Mouse (Mus musculus): ENCODE data around the gene Clasrp. TPM values are rescaled to one million over a fixed set of nuclear protein-coding genes. Genes with fewer than 3 reads are reported as not detected.
"Not testable (repeated sequence)": the region's sequence is repeated elsewhere in the genome, so short reads cannot be mapped to it uniquely, and the experiment has no call there.

Clasrp gene
- polyA plus RNA-seq, 1 experiment from 2014 or later = 51.4 TPM

- peaks cover 25% of the 10 kb centered on the region for H3K36me3 ChIP-seq
- 0 out of 2 replicates have a peak overlapping the region, but pooled peaks have one; percentile 50 for H3K27ac ChIP-seq
- peak overlapping the region; percentile 83 for H3K4me2 ChIP-seq
- not testable (repeated sequence) for ATAC-seq (ENCODE audit: borderline replicate concordance, extremely low read depth, low FRiP score, low TSS enrichment); H3K27me3 ChIP-seq; H3K9me3 ChIP-seq; H3K9ac ChIP-seq
- peaks cover 19% of the 10 kb centered on the region for H3K4me1 ChIP-seq
- 57% methylated on average over 10 of the region's 10 CpGs for WGBS
- H3K4me3 ChIP-seq = peak overlapping the region; percentile 97
Observed at GRCm38 (mm10) chr7:19604606-19605214, 424 bp upstream of the Clasrp start.

- Histone ChIP-seq H3K4me1 (peaks cover 19% of the 10 kb centered on the region), H3K4me3 (peak overlapping the region; percentile 97), H3K9me3 (no peaks in the 10 kb centered on the region), H3K36me3 (peaks cover 39% of the 10 kb centered on the region), H3K4me2 (peak overlapping the region; percentile 83), H3K27me3 (no peaks in the 10 kb centered on the region), H3K27ac (no peak overlapping the region), H3K9ac (peak overlapping the region; percentile 97)
- 77% methylated on average over 12 of the region's 12 CpGs for WGBS
- ATAC-seq (ENCODE audit: borderline replicate concordance, extremely low read depth, low FRiP score, low TSS enrichment) = no peak
Observed at GRCm38 (mm10) chr7:19603055-19603454, 1.2 kb downstream of the Clasrp start.

GRCm38 (mm10) chr7:19600562-19600961 lies 3.7 kb downstream of the Clasrp start:
- Histone ChIP-seq H3K36me3 (peaks cover 50% of the 10 kb centered on the region), H3K9me3 (no peaks in the 10 kb centered on the region), H3K9ac (no peak overlapping the region), H3K27ac (no peak overlapping the region), H3K4me1 (peaks cover 19% of the 10 kb centered on the region), H3K4me2 (no peak overlapping the region), H3K4me3 (no peak overlapping the region), H3K27me3 (no peaks in the 10 kb centered on the region)
- 65% methylated on average over 5 of the region's 5 CpGs for WGBS
- ATAC-seq (ENCODE audit: borderline replicate concordance, extremely low read depth, low FRiP score, low TSS enrichment) = no peak

GRCm38 (mm10) chr7:19593061-19593730 lies 11.1 kb downstream of the Clasrp start:
- no peak overlapping the region for H3K9ac ChIP-seq
- H3K27ac ChIP-seq = no peak overlapping the region
- no peak for ATAC-seq (ENCODE audit: borderline replicate concordance, extremely low read depth, low FRiP score, low TSS enrichment)
- H3K9me3 ChIP-seq = no peaks in the 10 kb centered on the region
- 82% methylated on average over 10 of the region's 10 CpGs for WGBS
- H3K4me2 ChIP-seq = no peak overlapping the region
- no peaks in the 10 kb centered on the region for H3K4me1 ChIP-seq
- no peaks in the 10 kb centered on the region for H3K27me3 ChIP-seq
- H3K4me3 ChIP-seq = no peak overlapping the region
- H3K36me3 ChIP-seq = peaks cover 73% of the 10 kb centered on the region

- ATAC-seq (ENCODE audit: borderline replicate concordance, extremely low read depth, low FRiP score, low TSS enrichment) = no peak
- H3K27ac ChIP-seq = no peak overlapping the region
- WGBS = 60% methylated on average over 3 of the region's 3 CpGs
- no peaks in the 10 kb centered on the region for H3K9me3 ChIP-seq
- no peaks in the 10 kb centered on the region for H3K27me3 ChIP-seq
- peaks cover 85% of the 10 kb centered on the region for H3K36me3 ChIP-seq
- H3K4me1 ChIP-seq = no peaks in the 10 kb centered on the region
- H3K4me2 ChIP-seq = no peak overlapping the region
- no peak overlapping the region for H3K9ac ChIP-seq
- no peak overlapping the region for H3K4me3 ChIP-seq
Observed at GRCm38 (mm10) chr7:19589917-19590316, 14.4 kb downstream of the Clasrp start.

- peaks cover 92% of the 10 kb centered on the region for H3K36me3 ChIP-seq
- WGBS = 40% methylated on average over 3 of the region's 3 CpGs
- no peaks in the 10 kb centered on the region for H3K4me1 ChIP-seq
- H3K9me3 ChIP-seq = no peaks in the 10 kb centered on the region
- H3K27me3 ChIP-seq = no peaks in the 10 kb centered on the region
- no peak overlapping the region for H3K27ac ChIP-seq
- ATAC-seq (ENCODE audit: borderline replicate concordance, extremely low read depth, low FRiP score, low TSS enrichment) = no peak
- no peak overlapping the region for H3K4me2 ChIP-seq
- H3K9ac ChIP-seq = no peak overlapping the region
- H3K4me3 ChIP-seq = no peak overlapping the region
Observed at GRCm38 (mm10) chr7:19589207-19589606, 15.1 kb downstream of the Clasrp start.

GRCm38 (mm10) chr7:19586269-19586668 lies 18.0 kb downstream of the Clasrp start:
- Histone ChIP-seq H3K9me3 (no peaks in the 10 kb centered on the region), H3K4me2 (no peak overlapping the region), H3K27ac (no peak overlapping the region), H3K36me3 (peaks cover 87% of the 10 kb centered on the region), H3K4me3 (no peak overlapping the region), H3K9ac (no peak overlapping the region), H3K27me3 (no peaks in the 10 kb centered on the region), H3K4me1 (no peaks in the 10 kb centered on the region)
- WGBS = 83% methylated on average over 46 of the region's 46 CpGs
- no peak for ATAC-seq (ENCODE audit: borderline replicate concordance, extremely low read depth, low FRiP score, low TSS enrichment)

DNA sequence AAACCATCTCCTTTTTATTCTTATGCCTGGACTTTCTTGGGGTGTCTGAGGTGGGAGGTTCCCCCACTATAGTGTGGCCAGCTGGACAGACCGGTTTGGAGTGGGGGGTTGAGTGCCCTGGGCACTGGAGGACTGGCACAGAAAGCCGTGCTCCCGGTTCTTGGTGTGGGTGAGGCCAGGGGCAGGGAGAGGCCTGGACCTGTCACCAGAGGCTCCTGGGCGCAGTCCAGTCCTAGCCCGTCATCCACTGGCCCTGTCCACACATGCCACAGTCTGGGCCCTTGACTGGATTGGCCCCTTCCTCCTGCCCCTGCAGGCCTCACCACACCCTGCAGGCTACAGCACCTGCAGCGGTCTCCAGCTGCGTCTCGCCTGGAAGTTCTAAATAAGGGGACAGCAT lies 23.7 kb downstream of the Clasrp start:
- peaks cover 48% of the 10 kb centered on the region for H3K36me3 ChIP-seq
- peaks cover 32% of the 10 kb centered on the region for H3K27me3 ChIP-seq
- H3K27ac ChIP-seq = no peak overlapping the region
- no peak overlapping the region for H3K4me3 ChIP-seq
- ATAC-seq (ENCODE audit: borderline replicate concordance, extremely low read depth, low FRiP score, low TSS enrichment) = peak; percentile 12; the same call in 1 of the 2 replicates
- no peak overlapping the region for H3K9ac ChIP-seq
- H3K9me3 ChIP-seq = no peaks in the 10 kb centered on the region
- 81% methylated on average over 8 of the region's 8 CpGs for WGBS
- H3K4me1 ChIP-seq = peaks cover 11% of the 10 kb centered on the region
- H3K4me2 ChIP-seq = no peak overlapping the region

DNA sequence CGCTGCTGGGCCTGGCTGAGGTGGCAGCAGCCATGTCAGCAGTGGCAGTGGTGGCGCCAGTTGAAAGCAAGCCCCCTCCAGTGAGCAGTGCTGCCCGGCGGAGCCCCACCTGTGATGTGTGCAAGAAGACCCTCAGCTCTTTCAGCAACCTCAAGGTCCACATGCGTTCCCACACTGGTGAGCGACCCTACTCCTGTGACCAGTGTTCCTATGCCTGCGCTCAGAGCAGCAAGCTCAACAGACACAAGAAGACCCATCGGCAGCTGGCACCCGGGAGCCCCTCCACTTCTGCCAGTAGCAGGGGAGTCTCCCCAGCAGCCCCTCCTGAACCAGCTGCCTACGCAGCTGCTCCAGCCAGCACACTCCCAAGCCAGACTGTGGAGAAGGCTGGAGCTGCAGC lies 24.5 kb downstream of the Clasrp start:
- Histone ChIP-seq H3K27ac (no peak overlapping the region), H3K9me3 (no peaks in the 10 kb centered on the region), H3K9ac (no peak overlapping the region), H3K4me1 (peaks cover 11% of the 10 kb centered on the region), H3K4me3 (no peak overlapping the region), H3K36me3 (peaks cover 41% of the 10 kb centered on the region), H3K27me3 (peaks cover 33% of the 10 kb centered on the region), H3K4me2 (no peak overlapping the region)
- WGBS = 81% methylated on average over 10 of the region's 10 CpGs
- no peak for ATAC-seq (ENCODE audit: borderline replicate concordance, extremely low read depth, low FRiP score, low TSS enrichment)

DNA sequence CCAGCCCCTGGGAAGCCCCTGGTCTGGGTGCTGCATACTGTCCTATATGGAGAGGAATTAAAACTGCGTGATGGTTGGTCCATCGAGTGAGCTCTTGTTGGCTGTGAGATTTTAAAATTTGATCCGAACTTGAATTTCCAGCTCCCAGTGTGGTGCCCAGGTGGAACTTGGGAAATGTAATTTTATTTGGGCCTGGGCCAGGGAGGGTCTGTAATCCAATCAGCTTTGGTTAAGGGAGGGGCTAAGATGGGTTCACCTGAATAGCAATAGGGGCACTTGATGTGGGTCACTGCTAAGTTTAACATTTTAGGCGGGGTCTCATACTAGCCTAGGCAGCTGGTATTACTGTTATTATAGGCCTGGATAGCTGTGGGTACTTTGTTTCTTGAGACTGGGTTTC lies 25.9 kb downstream of the Clasrp start:
- 60% methylated on average over 4 of the region's 4 CpGs for WGBS
- peaks cover 28% of the 10 kb centered on the region for H3K36me3 ChIP-seq
- H3K9me3 ChIP-seq = no peaks in the 10 kb centered on the region
- H3K4me3 ChIP-seq = no peak overlapping the region
- H3K4me2 ChIP-seq = peak overlapping the region; percentile 89; the same call in 1 of the 2 replicates
- H3K27me3 ChIP-seq = peaks cover 35% of the 10 kb centered on the region
- H3K4me1 ChIP-seq = peaks cover 18% of the 10 kb centered on the region
- no peak overlapping the region for H3K27ac ChIP-seq
- no peak for ATAC-seq (ENCODE audit: borderline replicate concordance, extremely low read depth, low FRiP score, low TSS enrichment)
- no peak overlapping the region for H3K9ac ChIP-seq

GRCm38 (mm10) chr7:19577877-19578414 lies 26.3 kb downstream of the Clasrp start:
- H3K27me3 ChIP-seq = peaks cover 35% of the 10 kb centered on the region
- H3K9me3 ChIP-seq = no peaks in the 10 kb centered on the region
- H3K27ac ChIP-seq = no peak overlapping the region
- H3K4me3 ChIP-seq = peak overlapping the region; percentile 43
- H3K4me1 ChIP-seq = peaks cover 18% of the 10 kb centered on the region
- 19% methylated on average over 10 of the region's 10 CpGs for WGBS
- H3K4me2 ChIP-seq = peak overlapping the region; percentile 89
- H3K9ac ChIP-seq = peak overlapping the region; percentile 27; the same call in 1 of the 2 replicates
- ATAC-seq (ENCODE audit: borderline replicate concordance, extremely low read depth, low FRiP score, low TSS enrichment) = no peak
- peaks cover 27% of the 10 kb centered on the region for H3K36me3 ChIP-seq

DNA sequence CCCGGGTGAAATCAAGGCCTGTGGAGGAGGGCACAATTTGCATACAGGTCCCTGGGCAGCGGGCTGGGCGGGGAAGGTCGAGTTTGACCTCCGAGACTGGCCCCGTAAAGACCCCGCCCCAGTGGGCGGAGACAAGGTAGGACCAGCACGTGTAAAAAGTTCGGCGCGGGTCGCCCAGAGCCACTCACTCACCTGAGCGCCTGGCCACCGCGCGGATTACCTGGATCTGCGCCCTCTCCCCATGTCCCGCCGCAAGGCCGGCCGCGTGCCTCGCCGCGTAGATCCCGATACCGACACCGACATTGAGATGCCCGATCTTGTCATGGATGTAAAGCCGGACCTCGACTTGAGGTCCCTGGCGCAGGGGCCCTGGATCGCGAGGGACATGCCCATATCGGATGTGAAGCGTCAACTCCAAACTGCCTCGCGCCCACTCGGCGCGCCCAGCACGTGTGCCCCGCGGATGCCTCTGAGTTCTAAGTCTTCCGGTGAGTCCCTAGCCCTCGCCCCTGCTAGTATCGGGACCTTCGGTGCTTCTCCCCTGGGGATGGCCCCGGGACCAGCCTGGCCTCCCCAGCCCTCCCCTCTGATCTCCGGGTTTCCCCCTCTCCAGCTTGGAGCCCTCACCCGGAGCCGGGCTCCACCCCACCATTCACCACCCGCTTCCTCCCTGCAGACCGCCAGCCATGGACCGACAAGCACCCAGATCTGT lies 27.0 kb downstream of the Clasrp start, which contains the start of the genes Zfp296 and Gemin7:
TSS of gene Zfp296 (plus strand) at position 147 of the 712 bp plus-strand sequence.
TSS of gene Gemin7 (minus strand) at position 455 of the 712 bp plus-strand sequence.
- Histone ChIP-seq H3K4me1 (peaks cover 21% of the 10 kb centered on the region), H3K36me3 (peaks cover 22% of the 10 kb centered on the region), H3K9ac (peak within 1 kb of the TSS; percentile 27), H3K27me3 (peaks cover 35% of the 10 kb centered on the region), H3K9me3 (no peaks in the 10 kb centered on the region), H3K4me3 (peak within 1 kb of the TSS; percentile 43), H3K4me2 (peak within 1 kb of the TSS; percentile 89), H3K27ac (no peak within 1 kb of the TSS)
- no peak for ATAC-seq (ENCODE audit: borderline replicate concordance, extremely low read depth, low FRiP score, low TSS enrichment)
- under 1% methylated on average over 56 of the region's 56 CpGs for WGBS

All from lung, embryonic 15.5 days (tissue).